Mouse (Mus musculus): ENCODE results near the gene Krtap4-7.

DNA sequence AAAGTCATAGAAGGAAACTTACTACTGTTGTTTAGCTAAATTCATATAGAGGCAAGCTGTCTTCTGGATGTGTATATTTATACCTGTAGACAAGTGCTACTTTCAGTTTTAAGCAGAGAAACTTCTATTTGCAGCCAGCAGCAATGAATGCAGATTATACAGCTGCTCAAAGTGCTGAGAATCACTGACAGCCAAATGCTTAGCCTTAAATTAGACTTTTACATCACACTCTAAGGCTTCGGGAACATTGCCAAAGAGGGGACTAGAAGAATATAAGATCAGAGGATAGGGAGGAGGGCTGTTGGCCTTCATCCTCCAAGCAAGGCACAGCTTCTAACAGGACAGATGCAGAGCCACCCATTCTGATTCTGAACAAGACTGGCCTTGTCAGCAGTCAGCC is 6.8 kb downstream of the Krtap4-7 start:
- TF ChIP-seq TCF12 (IDR thresholded peaks at IDR 0.05; ENCODE audit: low read depth, low read length) (no peak), ZKSCAN1 (IDR thresholded peaks at IDR 0.05; ENCODE audit: borderline replicate concordance, low read depth, low read length) (no peak), POLR2A (IDR thresholded peaks at IDR 0.05; ENCODE audit: low read depth, low read length) (no peak), ZNF384 (IDR thresholded peaks at IDR 0.05; ENCODE audit: low read depth, low read length) (no peak), ELF1 (IDR thresholded peaks at IDR 0.05; ENCODE audit: low read depth, low read length) (no peak), MEF2A (IDR thresholded peaks at IDR 0.05; ENCODE audit: borderline replicate concordance, low read depth, low read length) (no peak)

Data from CH12.LX (cell line).